Mouse (Mus musculus): ENCODE measurements around the gene Gm10964.

DNA sequence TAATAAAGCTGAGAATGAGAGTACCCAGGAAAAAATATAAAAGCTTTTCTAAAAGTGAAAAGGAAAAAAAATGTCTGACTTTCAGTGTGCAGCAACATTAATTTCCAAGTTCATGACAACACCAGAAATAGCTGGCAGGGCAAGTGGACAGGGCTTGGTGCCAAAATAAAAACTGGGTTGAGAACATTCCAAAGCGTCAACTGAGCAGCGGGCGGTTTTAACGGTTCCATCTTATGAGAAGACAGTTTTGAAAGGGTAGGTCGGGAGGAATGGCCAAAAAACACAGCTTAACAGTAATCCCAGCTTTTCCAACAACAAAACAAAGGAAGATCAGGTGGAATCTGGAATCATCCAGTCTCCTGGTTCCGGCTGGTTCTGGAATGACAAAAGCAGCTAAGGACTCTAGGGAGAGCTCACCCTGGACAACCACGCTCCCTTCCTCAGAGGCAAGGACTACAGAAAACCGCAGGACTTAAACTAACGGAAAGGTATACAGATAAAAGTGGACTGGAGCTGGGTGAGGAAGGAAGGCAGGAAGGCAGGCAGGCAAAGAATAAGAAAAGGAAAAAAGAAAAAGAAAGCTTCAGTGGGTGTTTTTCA, 32.5 kb downstream of the Gm10964 start:
- TF ChIP-seq CTCF (IDR thresholded peaks at IDR 0.05; ENCODE audit: low read depth, low read length) = no peak
- no peak for TF ChIP-seq POLR2A (IDR thresholded peaks at IDR 0.05; ENCODE audit: insufficient read depth, low read length)
- peak; percentile 67 for TF ChIP-seq EP300 (IDR thresholded peaks at IDR 0.05; ENCODE audit: insufficient read depth, low read depth, low read length)

Data from ES-Bruce4 (cell line).